Mouse (Mus musculus): ENCODE data around the gene Pcbp4. TPM values are rescaled to one million over a fixed set of nuclear protein-coding genes. Genes with fewer than 3 reads are reported as not detected.
A peak's percentile ranks its signal among the peaks of the same experiment; 100 is the strongest.

Gene Pcbp4
- polyA plus RNA-seq, 1 experiment from 2014 or later, result 226 TPM

DNA sequence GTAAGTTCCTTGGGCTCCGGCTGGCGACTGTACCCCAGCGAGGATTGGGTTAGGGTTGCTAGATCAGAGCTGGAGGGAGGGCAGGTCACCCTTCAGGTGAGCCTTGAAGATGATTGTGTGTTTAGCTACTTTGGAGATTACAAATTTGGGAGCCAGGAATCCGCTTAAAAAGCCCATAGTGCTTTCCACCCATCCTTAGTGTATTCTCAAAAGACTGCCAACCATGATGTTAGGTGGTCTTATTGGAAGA, 23.2 kb upstream of the Pcbp4 start:
- H3K27me3 ChIP-seq (replicated peaks; ENCODE audit: control insufficient read depth, insufficient read depth, low read length), result no peaks in the 10 kb centered on the region
- ATAC-seq (no peak), DNase-seq (ENCODE audit: low spot score) (no peak)
- peaks cover 4% of the 10 kb centered on the region for H3K4me1 ChIP-seq (ENCODE audit: control insufficient read depth, insufficient read depth, low read length)
- peak overlapping the region; percentile 90 for H3K4me3 ChIP-seq (ENCODE audit: low read depth, low read length)
- WGBS, result 2% methylated on average over 4 of the region's 4 CpGs
- H3K36me3 ChIP-seq (ENCODE audit: control insufficient read depth, insufficient read depth, low read length), result peaks cover 37% of the 10 kb centered on the region
- H3K27ac ChIP-seq (ENCODE audit: low read depth, low read length), result peak overlapping the region; percentile 93
- peak overlapping the region; percentile 98 for H3K9ac ChIP-seq (ENCODE audit: low read length)
- no peaks in the 10 kb centered on the region for H3K9me3 ChIP-seq (replicated peaks; ENCODE audit: control insufficient read depth, low read length)
- peak overlapping the region; percentile 77 for H3K4me2 ChIP-seq (ENCODE audit: low read length)

DNA sequence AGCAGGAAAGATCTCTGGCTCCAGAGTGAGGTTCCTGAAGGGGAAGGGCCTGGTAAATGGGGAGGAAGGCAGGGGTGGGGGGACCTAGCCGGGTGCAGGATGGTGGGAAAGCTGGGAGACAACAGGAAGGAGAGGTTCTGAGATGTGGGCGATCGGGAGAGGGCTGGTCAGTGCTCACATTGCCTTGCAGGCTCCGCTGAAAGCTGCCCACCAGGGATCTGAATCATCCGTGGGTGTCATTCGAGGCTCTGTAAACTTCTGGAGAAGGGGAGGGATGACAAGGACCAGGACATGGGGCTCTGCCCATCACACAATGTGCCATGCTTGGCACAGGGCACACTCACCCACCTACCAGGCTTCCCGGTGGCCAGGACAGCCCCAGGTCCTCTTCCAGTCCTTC, 19.7 kb upstream of the Pcbp4 start:
- H3K9ac ChIP-seq (ENCODE audit: low read length), result no peak overlapping the region
- WGBS, result 80% methylated on average over 7 of the region's 7 CpGs
- H3K9me3 ChIP-seq (replicated peaks; ENCODE audit: control insufficient read depth, low read length), result no peaks in the 10 kb centered on the region
- DNase-seq (ENCODE audit: low spot score) (no peak), ATAC-seq (no peak)
- H3K4me3 ChIP-seq (ENCODE audit: low read depth, low read length), result no peak overlapping the region
- H3K4me2 ChIP-seq (ENCODE audit: low read length), result no peak overlapping the region
- H3K36me3 ChIP-seq (ENCODE audit: control insufficient read depth, insufficient read depth, low read length), result peaks cover 37% of the 10 kb centered on the region
- no peak overlapping the region for H3K27ac ChIP-seq (ENCODE audit: low read depth, low read length)
- H3K27me3 ChIP-seq (replicated peaks; ENCODE audit: control insufficient read depth, insufficient read depth, low read length), result no peaks in the 10 kb centered on the region
- peaks cover 13% of the 10 kb centered on the region for H3K4me1 ChIP-seq (ENCODE audit: control insufficient read depth, insufficient read depth, low read length)

DNA sequence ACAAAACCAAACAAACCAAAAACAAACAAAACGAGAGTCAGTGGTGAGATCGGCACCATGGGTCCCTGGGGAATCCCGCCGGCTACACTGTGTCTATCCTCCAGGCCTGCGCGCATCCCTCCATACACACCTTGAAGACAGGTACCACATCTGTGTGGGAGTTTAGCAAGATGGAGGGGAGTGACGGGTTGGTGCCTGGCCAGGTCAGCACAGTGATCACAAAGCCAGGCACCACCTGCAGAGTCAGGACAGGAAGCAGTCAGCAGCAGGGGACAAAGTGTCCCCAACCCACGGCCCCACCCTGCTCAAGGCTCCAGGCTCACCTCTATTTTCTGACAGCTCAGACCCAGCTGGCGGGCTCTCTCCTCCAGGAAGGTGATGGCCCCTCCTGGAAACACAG, 16.5 kb upstream of the Pcbp4 start:
- no peak for DNase-seq (ENCODE audit: low spot score)
- 88% methylated on average over 9 of the region's 9 CpGs for WGBS
- Histone ChIP-seq H3K4me3 (ENCODE audit: low read depth, low read length) (no peak overlapping the region), H3K27me3 (replicated peaks; ENCODE audit: control insufficient read depth, insufficient read depth, low read length) (no peaks in the 10 kb centered on the region), H3K27ac (ENCODE audit: low read depth, low read length) (no peak overlapping the region), H3K9me3 (replicated peaks; ENCODE audit: control insufficient read depth, low read length) (no peaks in the 10 kb centered on the region), H3K36me3 (ENCODE audit: control insufficient read depth, insufficient read depth, low read length) (peaks cover 28% of the 10 kb centered on the region), H3K9ac (ENCODE audit: low read length) (no peak overlapping the region), H3K4me1 (ENCODE audit: control insufficient read depth, insufficient read depth, low read length) (peaks cover 14% of the 10 kb centered on the region), H3K4me2 (ENCODE audit: low read length) (no peak overlapping the region)
- no peak for ATAC-seq

DNA sequence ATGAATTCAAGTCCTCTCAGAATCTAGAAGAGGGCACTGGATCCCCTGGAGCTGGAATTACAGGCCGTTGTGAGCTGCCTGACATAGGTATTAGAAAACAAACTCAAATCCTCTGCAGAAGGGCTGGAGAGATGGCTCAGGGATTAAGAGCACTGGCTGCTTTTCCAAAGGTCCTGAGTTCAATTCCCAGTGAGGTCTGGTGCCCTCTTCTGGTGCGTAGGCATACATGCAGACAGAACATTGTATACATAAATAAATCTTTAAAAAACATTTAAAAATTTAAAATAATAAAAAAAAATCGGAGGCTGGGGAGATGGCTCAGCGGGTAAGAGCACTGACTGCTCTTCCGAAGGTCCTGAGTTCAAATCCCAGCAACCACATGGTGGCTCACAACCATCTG, 10.4 kb upstream of the Pcbp4 start:
- Histone ChIP-seq H3K4me2 (ENCODE audit: low read length) (no peak overlapping the region), H3K9ac (ENCODE audit: low read length) (no peak overlapping the region), H3K27me3 (replicated peaks; ENCODE audit: control insufficient read depth, insufficient read depth, low read length) (no peaks in the 10 kb centered on the region), H3K27ac (ENCODE audit: low read depth, low read length) (no peak overlapping the region), H3K4me3 (ENCODE audit: low read depth, low read length) (no peak overlapping the region), H3K4me1 (ENCODE audit: control insufficient read depth, insufficient read depth, low read length) (peaks cover 9% of the 10 kb centered on the region), H3K9me3 (replicated peaks; ENCODE audit: control insufficient read depth, low read length) (no peaks in the 10 kb centered on the region), H3K36me3 (ENCODE audit: control insufficient read depth, insufficient read depth, low read length) (no peaks in the 10 kb centered on the region)
- WGBS, result 76% methylated on average over 5 of the region's 5 CpGs
- DNase-seq (ENCODE audit: low spot score) (no peak), ATAC-seq (no peak)

DNA sequence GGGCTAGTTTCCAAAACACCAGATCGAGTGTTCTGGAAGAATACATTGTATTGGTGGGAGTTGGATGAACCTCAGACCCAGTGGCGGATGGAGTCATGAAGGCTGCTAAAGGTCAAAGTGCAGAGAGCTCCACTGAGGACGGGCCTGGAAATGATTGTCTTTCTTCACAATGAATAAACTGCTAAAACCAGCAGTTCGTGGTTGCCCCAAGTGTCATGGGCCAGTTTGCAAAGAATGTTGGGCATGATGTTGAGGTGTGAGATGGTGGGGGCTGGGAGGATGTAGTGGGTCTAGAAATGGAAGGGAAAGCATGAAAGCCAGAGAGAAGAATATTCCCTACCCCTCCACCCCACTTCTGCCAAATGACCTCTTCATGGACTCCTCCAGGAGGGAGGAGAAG, 8.3 kb upstream of the Pcbp4 start:
- ATAC-seq (no peak), DNase-seq (ENCODE audit: low spot score) (no peak)
- Histone ChIP-seq H3K9me3 (replicated peaks; ENCODE audit: control insufficient read depth, low read length) (no peaks in the 10 kb centered on the region), H3K4me3 (ENCODE audit: low read depth, low read length) (no peak overlapping the region), H3K27ac (ENCODE audit: low read depth, low read length) (no peak overlapping the region), H3K4me1 (ENCODE audit: control insufficient read depth, insufficient read depth, low read length) (peaks cover 11% of the 10 kb centered on the region), H3K9ac (ENCODE audit: low read length) (no peak overlapping the region), H3K36me3 (ENCODE audit: control insufficient read depth, insufficient read depth, low read length) (no peaks in the 10 kb centered on the region), H3K4me2 (ENCODE audit: low read length) (no peak overlapping the region), H3K27me3 (replicated peaks; ENCODE audit: control insufficient read depth, insufficient read depth, low read length) (no peaks in the 10 kb centered on the region)
- 92% methylated on average over 4 of the region's 4 CpGs for WGBS

DNA sequence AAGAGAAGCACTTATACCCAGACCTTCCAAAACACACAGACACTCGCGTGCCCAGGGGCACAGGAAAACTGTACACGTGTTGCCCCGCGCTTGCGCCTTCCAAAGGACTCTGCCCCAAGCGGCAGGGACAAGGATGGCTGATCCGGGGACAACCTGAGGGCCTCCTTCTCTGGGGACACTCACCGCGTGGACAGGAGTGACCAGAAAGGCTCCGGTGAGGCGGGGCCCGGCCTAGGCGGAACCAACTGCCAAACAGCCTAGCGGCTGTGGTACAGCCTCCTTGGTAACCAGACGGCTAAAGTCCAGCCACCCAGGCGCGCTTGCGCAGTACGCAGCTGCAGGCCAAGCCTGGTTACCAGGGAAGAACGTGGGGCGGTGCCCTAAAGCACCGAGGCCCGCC, 5.7 kb upstream of the Pcbp4 start, which contains the start of the genes Abhd14b and Abhd14a:
Abhd14b (plus strand) TSS at position 112 of the 400 bp plus-strand sequence.
Abhd14a (minus strand) TSS at position 331 of the 400 bp plus-strand sequence.
- no peaks in the 10 kb centered on the region for H3K36me3 ChIP-seq (ENCODE audit: control insufficient read depth, insufficient read depth, low read length)
- H3K9ac ChIP-seq (ENCODE audit: low read length), result peak within 1 kb of the TSS; percentile 70
- peak within 1 kb of the TSS; percentile 47 for H3K4me3 ChIP-seq (ENCODE audit: low read depth, low read length)
- H3K27me3 ChIP-seq (replicated peaks; ENCODE audit: control insufficient read depth, insufficient read depth, low read length), result no peaks in the 10 kb centered on the region
- DNase-seq (ENCODE audit: low spot score) (peak; percentile 92), ATAC-seq (peak; percentile 89)
- no peaks in the 10 kb centered on the region for H3K9me3 ChIP-seq (replicated peaks; ENCODE audit: control insufficient read depth, low read length)
- H3K4me1 ChIP-seq (ENCODE audit: control insufficient read depth, insufficient read depth, low read length), result peaks cover 11% of the 10 kb centered on the region
- WGBS, result under 1% methylated on average over 24 of the region's 24 CpGs
- H3K4me2 ChIP-seq (ENCODE audit: low read length), result peak within 1 kb of the TSS; percentile 74
- H3K27ac ChIP-seq (ENCODE audit: low read depth, low read length), result peak within 1 kb of the TSS; percentile 21; the same call in 1 of the 2 replicates

DNA sequence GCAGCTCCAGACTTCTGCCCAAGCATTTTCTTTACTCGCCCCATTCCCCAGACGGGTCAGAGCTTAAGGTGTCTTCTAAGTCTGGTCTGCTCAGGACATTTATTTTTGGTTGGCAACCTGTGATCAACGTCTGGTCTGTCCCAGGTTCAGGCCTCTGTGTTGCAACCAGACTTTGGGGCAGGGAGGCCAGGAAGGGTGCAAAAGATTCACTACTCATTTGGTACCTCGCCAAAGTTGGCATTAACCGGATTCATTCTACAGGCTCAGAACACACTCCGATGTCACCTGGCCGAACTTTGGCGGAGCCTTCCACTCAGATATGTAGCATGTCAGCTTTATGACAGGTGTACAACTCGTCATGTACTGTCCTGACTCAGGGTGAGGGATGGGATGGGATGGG, 5.1 kb upstream of the Pcbp4 start:
- H3K9me3 ChIP-seq (replicated peaks; ENCODE audit: control insufficient read depth, low read length), result no peaks in the 10 kb centered on the region
- H3K4me1 ChIP-seq (ENCODE audit: control insufficient read depth, insufficient read depth, low read length), result peaks cover 15% of the 10 kb centered on the region
- DNase-seq (ENCODE audit: low spot score), result no peak
- no peaks in the 10 kb centered on the region for H3K36me3 ChIP-seq (ENCODE audit: control insufficient read depth, insufficient read depth, low read length)
- peak overlapping the region; percentile 74 for H3K4me2 ChIP-seq (ENCODE audit: low read length)
- peak; percentile 19 for ATAC-seq
- no peaks in the 10 kb centered on the region for H3K27me3 ChIP-seq (replicated peaks; ENCODE audit: control insufficient read depth, insufficient read depth, low read length)
- WGBS, result 38% methylated on average over 9 of the region's 9 CpGs
- peak overlapping the region; percentile 47 for H3K4me3 ChIP-seq (ENCODE audit: low read depth, low read length)
- H3K27ac ChIP-seq (ENCODE audit: low read depth, low read length), result 0 out of 2 replicates have a peak overlapping the region, but pooled peaks have one; percentile 21
- peak overlapping the region; percentile 70; the same call in 1 of the 2 replicates for H3K9ac ChIP-seq (ENCODE audit: low read length)

DNA sequence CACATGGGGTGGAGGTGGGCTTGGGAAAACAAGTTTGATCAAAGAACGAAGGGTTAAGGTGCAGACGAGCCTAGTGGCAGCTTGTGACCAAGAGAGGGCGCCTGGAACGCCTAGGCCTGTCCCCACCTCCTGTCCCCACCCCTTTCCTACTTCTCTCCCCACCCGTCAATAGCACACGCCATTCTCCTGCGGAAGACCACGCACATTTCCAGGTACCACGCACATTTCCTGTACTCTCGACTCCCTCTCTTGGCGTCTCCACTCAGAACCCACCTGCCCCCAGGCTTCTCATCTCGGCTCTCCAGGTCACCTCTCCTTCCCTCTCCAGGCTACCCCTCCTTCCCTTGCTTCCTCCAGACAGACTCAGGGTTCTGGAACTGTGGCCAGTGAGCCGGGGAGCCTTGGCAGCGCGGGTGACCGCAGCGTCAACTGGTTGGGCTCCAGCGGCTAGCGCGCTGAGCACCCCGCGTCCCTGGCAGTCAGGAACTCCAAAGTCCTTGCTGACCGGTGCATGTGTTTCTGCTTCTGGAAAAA, 4.5 kb upstream of the Pcbp4 start:
- 2% methylated on average over 23 of the region's 23 CpGs for WGBS

DNA sequence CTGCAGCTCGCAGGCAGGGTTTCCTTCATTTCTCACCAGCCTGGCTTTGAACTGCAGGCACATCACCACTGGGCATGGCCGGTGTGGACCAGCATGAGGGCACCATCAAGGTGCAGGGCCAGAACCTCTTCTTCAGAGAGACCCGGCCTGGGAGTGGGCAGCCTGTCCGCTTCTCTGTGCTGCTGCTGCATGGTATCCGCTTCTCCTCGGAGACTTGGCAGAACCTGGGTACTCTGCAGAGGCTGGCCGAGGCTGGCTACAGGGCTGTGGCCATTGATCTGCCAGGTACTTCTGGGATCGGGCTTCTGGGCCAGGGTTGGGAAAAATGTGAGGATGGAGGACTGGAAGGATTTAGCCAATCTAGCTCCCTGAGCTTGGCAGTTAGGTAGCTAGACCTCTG, 3.1 kb upstream of the Pcbp4 start:
- Histone ChIP-seq H3K9me3 (replicated peaks; ENCODE audit: control insufficient read depth, low read length) (no peaks in the 10 kb centered on the region), H3K27me3 (replicated peaks; ENCODE audit: control insufficient read depth, insufficient read depth, low read length) (no peaks in the 10 kb centered on the region), H3K4me3 (ENCODE audit: low read depth, low read length) (no peak overlapping the region), H3K4me2 (ENCODE audit: low read length) (no peak overlapping the region), H3K36me3 (ENCODE audit: control insufficient read depth, insufficient read depth, low read length) (no peaks in the 10 kb centered on the region), H3K4me1 (ENCODE audit: control insufficient read depth, insufficient read depth, low read length) (peaks cover 17% of the 10 kb centered on the region), H3K27ac (ENCODE audit: low read depth, low read length) (no peak overlapping the region), H3K9ac (ENCODE audit: low read length) (no peak overlapping the region)
- DNase-seq (ENCODE audit: low spot score) (no peak), ATAC-seq (no peak)
- 96% methylated on average over 8 of the region's 8 CpGs for WGBS

More for the DNA sequence above, 4.5 kb upstream of the Pcbp4 start:
- peak overlapping the region; percentile 48 for H3K9ac ChIP-seq (ENCODE audit: low read length)
- peak overlapping the region; percentile 32 for H3K4me3 ChIP-seq (ENCODE audit: low read depth, low read length)
- DNase-seq (ENCODE audit: low spot score) (peak; percentile 78), ATAC-seq (peak; percentile 45; the same call in 1 of the 2 replicates)
- peaks cover 17% of the 10 kb centered on the region for H3K4me1 ChIP-seq (ENCODE audit: control insufficient read depth, insufficient read depth, low read length)
- H3K4me2 ChIP-seq (ENCODE audit: low read length), result peak overlapping the region; percentile 74
- H3K27me3 ChIP-seq (replicated peaks; ENCODE audit: control insufficient read depth, insufficient read depth, low read length), result no peaks in the 10 kb centered on the region
- no peaks in the 10 kb centered on the region for H3K36me3 ChIP-seq (ENCODE audit: control insufficient read depth, insufficient read depth, low read length)
- no peaks in the 10 kb centered on the region for H3K9me3 ChIP-seq (replicated peaks; ENCODE audit: control insufficient read depth, low read length)
- H3K27ac ChIP-seq (ENCODE audit: low read depth, low read length), result no peak overlapping the region
